Mouse (Mus musculus) B cell, adult 2 months (primary cell): ENCODE results near the gene Ace3.

Experiments used
- DNase-seq, 2 experiments: peaks; one replicate each; pipeline ENCODE4 v3.0.0; 2022

The Ace3 gene

DNA sequence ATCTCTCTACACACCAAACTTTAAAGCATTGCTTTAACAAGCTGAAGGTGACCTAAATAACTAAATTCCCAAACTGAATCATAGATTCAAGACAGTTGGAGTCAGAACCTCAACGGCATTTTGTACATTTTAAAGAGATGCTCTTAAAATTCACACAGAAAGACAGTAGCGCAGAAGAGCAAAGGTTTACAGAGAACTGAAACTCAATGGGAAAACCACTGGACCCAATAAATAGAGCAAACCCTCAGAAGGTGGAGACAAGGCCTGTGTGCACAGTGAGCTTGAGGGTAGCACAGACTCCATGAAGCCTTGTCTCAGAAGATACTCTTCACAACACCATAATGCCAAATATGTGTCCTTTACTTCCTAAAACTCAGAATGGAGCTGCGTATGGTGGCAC lies 51.3 kb downstream of the Ace3 start:
- no peak for DNase-seq

DNA sequence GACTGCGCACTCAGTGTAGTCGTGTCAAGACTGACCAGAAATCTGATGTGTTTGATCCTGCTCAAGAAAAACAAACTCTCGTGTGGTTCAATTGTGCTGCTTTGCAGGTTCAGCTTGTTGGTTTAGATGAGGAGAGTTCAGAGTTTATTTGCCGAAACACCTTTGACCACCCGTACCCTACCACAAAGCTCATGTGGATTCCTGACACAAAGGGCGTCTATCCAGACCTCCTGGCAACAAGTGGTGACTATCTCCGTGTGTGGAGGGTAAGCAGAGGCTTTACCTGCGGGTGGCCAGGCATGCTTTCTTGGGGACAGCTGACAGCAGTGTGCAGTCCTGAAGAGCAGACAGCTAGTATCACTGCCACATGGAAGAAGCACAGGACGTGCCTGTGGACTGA lies 52.1 kb downstream of the Ace3 start:
- DNase-seq: no peak

DNA sequence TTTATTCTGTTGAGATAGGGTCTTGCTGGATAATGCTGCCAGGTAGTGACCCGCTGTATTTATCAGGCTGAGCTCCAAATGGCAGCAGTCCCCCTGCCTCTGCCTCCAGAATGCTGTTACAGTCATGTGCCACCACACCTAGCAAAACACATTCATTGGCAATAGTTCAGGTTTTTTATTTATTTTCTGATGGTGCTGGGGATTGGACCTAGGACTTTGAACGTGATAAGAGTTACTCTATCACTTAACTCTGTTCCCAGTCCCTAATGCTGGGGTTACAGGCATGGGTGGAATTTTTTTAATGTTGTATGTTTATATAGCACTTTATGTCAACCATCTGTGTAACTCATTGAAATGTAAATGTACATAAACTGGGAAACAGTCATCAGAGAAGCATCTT lies 59.4 kb downstream of the Ace3 start:
- DNase-seq: no peak

DNA sequence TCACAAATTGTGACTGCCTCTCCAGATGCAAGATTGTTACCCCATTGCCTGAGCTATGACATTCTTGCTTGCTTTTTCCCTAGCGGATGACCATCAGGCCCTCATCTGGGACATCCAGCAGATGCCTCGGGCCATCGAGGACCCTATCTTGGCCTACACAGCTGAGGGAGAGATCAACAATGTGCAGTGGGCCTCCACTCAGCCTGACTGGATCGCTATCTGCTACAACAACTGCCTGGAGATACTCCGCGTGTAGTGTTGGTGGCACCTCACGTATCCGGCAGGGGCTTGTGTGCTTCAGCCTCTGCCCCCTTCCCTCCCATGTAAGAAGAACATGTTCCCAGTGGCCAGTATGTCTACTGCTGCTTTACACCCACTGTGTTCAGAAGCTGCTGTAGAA lies 60.1 kb downstream of the Ace3 start:
- no peak for DNase-seq
